Mouse (Mus musculus) ES-E14 (cell line): ENCODE results near the gene Tbc1d24.

ENCODE experiments used
- CHD2 ChIP-seq: IDR thresholded peaks from 2 replicates; pipeline ENCODE4 v1.6.1; 2014; ENCODE audit warnings: mild to moderate bottlenecking, low read depth, low read length, inconsistent platforms
- MAFK ChIP-seq: IDR thresholded peaks from 2 replicates; pipeline ENCODE4 v1.6.1; 2014; ENCODE audit warnings: mild to moderate bottlenecking, low read depth, low read length, inconsistent platforms; ENCODE audit not compliant: insufficient read depth
- ZC3H11A ChIP-seq: IDR thresholded peaks from 2 replicates; pipeline ENCODE4 v1.6.1; 2012; ENCODE audit warnings: low read depth, mild to moderate bottlenecking, inconsistent platforms, low read length, borderline replicate concordance
- ZNF384 ChIP-seq: IDR thresholded peaks from 2 replicates; pipeline ENCODE4 v1.6.1; 2012; ENCODE audit warnings: low read depth, low read length, inconsistent platforms

- TF ChIP-seq ZNF384: no peak
- no peak for TF ChIP-seq MAFK
- no peak for TF ChIP-seq CHD2
- no peak for TF ChIP-seq ZC3H11A
Measured at GRCm38 (mm10) chr17:24149421-24149820, 55.9 kb downstream of the Tbc1d24 start.
